Mouse (Mus musculus): ENCODE results near the gene Fmnl2.

The Fmnl2 gene

DNA sequence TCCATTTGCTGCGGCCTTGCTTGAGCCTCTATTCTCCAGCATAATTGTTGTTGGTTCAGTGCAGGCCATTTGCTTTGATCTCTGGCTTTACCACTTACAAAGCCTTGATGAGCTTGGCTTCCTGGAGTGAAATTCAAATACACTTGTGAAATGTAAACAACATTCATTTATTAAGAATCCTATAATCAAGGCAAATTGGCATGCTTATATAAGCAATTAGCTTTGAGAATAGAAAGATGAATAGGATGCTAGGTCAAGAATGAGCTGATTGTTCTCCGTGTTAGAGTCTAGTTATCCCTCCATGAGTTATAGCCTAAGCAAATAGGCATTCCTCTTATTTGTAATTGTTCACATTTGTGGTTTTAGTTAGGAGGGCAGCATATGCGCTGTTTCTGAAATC is 8.5 kb downstream of the Fmnl2 start:
- DNase-seq: peak; percentile 22

- DNase-seq: no peak
These were observed 10.1 kb downstream of the Fmnl2 start for GRCm38 (mm10) chr2:52867781-52868180.

GRCm38 (mm10) chr2:52868181-52868580 is 10.5 kb downstream of the Fmnl2 start:
- no peak for DNase-seq

DNA sequence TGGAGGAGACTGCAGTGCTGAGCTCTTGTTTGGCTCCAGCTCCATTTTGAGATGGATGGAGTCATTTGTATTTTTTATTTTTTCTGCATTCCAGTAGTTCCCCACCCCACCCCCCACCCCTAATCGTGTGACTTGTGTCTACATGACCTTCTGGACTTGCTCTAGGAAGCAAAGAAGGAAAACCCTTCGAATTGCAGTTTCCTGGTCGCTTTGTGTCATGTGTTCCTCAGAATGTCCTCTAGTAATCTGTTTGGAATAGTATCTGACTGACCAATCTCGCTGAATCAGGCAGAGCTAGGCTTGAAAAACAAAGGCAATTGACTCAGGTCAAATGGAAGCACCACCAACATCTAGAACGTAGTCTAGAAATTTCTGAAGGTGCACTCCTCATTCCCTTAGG is 15.0 kb downstream of the Fmnl2 start:
- DNase-seq: no peak

DNA sequence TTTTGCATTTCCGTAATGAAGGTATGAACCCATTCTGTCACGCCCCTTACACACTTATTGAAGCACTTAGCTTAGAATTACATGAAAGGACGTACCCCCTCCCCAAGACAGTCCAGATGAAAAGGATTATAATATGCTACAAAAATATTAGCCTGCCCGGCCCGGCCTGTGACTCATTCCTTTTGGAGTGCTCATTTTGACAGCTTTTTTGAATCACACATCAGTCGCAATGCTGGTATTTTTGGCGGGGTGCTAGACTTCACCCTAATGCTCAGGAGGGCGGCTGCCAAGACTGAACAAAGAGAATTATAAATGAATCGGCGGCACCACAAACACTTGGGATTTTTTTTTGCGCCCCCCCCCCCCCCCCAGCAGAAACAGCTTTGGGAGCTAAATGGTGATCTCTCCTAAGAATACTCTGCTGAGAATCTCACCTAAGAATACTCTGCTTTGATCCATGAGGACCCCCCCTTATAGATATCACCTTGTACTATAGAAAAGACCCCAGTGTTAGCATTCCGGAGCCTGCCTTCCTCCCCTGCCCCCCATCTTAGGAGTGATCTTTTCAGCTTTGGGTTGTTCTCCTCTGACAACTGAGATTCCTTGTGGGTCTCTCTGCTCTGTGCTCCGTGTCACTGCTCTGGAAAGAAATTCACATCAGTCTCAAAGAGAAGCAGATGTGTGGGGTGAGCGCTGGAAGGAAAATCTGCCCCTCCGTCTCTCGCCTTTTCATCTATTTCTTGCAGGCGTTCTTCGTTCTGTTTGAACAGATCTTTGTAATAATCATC is 15.8 kb downstream of the Fmnl2 start:
- DNase-seq: no peak

- no peak for DNase-seq
These were observed 17.1 kb downstream of the Fmnl2 start for GRCm38 (mm10) chr2:52874721-52875120.

GRCm38 (mm10) chr2:52875801-52876200 is 18.1 kb downstream of the Fmnl2 start:
- no peak for DNase-seq

- DNase-seq: no peak
These were observed 25.7 kb downstream of the Fmnl2 start for GRCm38 (mm10) chr2:52883401-52883800.

DNA sequence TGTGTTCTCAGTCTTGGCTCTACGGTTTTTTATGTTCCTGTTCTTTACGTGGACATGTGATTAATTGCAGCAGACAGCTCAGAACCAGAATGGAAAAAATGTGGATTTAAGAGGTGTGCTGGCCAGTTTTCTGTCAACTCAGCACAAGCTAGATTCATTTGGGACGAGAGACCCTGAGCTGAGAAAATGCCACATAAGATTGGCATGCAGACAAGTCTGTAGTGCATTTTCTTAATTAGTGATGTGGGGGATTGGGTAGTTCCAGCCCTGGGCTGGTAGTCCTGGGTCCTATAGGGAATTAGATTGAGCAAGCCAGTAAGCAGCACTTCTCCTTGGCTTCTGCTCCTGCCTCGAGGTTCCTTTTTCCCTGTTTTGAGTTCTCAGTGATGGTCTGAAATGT is 26.4 kb downstream of the Fmnl2 start:
- no peak for DNase-seq

GRCm38 (mm10) chr2:52885071-52885470 is 27.4 kb downstream of the Fmnl2 start:
- DNase-seq: no peak

DNA sequence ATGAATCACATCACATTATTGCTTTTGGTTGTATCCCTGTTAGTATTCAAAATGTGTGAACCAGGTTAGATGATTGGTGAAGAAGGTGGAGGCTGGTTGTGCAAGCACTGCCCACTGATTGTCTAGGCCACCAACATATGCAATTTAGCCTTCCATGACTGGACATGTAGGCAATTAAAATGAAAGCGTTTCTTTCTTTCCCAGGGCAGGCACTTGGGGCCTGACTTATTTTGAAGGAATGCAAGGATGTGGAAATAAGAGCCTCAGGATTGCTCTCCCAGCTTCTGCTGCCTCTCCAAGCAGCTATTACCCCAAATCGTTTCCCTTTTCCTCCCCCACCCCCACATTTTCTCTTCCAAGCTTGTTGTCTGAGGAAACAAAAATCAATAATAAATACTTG is 29.6 kb downstream of the Fmnl2 start:
- DNase-seq: peak; percentile 21

DNA sequence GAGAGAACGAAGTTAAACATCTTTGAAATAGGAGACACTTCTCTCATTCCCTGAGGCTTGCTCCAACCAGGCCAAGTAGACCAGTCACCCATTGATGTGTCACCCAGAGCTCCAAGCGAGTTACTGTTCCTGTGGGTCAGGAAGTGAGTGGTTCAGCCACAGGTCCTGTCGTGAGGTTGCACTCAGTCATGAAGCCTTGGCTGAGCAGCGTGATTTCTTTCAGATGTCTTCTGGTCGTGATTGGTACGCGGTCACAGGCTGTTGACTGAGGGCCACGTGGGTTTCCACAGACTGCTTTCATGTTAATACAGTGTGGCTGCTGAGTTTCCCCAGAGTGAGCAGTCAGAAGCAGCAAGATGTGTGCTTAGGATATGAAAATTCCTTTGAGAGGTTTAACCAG is 33.5 kb downstream of the Fmnl2 start:
- no peak for DNase-seq

GRCm38 (mm10) chr2:52891744-52892143 is 34.1 kb downstream of the Fmnl2 start:
- no peak for DNase-seq

DNA sequence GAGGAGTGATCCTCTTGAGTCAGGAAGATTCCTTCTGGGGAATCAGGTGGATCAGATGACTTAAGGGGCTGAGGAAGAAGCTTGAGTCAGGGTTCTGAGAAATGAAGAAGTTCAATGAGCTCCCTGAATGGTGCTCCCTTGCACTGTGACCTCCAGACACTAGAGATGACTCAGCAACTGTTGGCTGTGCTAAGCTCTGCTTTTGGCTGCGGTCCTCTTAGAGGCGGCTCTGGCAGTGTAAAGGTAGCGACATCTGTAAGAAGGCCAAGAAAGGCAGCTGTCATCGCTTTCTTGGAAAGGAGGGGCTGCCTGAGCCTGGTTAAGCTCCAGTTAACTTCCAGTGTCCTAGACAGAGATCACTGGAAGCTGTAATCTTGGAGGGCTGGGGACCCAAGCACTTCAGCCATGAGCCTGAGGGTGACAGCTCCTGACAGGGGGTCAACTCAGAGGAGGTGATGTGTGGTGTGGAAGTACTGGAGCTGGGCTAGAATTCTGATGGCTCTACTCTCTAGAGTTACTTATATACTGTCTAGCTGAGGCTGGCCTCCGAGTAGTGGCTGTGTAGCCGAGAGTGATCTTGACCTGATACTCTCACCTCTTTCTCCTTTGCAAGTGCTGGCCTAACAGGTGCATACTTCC is 37.4 kb downstream of the Fmnl2 start:
- DNase-seq: peak; percentile 23

DNA sequence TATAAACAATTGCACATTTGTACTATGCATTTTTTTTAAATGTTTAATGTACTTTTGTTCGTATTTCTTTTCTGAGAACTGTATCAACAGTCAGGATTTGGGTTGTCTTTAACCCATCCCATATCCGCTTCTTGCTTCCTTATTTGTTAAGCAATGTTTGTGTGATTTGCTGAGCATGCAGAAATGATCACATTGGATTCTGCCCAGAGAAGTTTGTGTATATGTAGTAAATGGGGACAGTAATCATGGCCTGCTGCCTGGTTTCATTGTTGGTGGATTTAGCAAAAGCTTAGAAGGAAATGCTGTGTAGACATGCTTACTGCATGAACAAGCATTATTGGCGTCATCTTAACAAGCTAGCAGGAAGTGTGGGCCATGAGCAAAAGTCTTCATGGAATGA is 39.3 kb downstream of the Fmnl2 start:
- DNase-seq: no peak

DNA sequence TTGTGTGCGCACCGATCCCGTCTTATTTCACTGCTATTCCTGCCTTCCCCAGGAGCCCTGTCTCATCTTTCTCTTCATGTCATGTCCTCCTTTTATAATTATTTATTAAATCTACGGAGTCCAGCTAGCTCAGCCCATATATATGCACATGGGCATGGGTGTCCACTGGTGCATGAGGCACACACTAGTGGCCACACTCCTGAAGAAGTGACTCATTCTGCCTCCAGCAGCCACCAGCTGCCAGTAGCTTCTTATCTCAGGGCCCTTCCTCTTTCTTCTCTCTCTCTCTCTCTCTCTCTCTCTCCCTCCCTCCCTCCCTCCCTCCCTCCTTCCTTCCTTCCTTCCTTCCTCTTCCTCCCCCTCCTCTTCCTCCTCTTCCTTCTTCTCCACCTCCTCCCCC is 43.1 kb downstream of the Fmnl2 start:
- DNase-seq: no peak

DNA sequence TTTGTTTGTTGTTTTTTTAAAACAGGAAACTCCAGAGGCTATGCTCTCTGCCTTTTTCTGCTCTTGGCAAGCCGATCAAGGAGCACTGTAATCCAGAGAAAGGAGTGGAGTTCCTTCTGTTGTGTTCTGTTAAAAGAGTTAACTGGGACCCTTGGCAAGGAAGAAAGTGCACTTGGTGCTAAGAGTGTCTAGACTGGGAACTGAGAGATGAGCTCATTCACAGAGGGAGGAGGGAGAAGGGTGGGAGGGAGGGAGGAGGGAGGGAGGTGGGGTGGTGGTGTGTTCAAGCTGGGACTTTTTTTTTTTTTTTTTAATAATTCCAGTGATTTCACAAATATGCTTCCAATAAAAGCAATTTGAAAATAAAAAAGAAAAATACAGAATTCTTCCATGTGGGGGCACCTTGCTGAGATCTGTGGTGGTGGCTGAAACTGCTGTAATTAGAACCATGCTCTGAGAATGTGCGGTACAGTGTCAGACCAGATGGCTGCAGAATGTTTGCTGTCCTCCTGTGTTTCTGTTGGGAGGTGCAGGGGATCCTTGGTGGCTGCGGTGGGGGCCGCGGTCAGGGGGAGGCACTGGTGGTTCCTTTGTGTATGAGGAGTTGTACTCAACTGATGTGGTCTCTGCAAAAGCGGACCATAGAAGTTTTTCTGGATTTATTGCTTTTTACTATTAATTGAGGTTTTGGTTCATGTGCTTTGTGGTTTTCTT is 43.8 kb downstream of the Fmnl2 start:
- no peak for DNase-seq

DNA sequence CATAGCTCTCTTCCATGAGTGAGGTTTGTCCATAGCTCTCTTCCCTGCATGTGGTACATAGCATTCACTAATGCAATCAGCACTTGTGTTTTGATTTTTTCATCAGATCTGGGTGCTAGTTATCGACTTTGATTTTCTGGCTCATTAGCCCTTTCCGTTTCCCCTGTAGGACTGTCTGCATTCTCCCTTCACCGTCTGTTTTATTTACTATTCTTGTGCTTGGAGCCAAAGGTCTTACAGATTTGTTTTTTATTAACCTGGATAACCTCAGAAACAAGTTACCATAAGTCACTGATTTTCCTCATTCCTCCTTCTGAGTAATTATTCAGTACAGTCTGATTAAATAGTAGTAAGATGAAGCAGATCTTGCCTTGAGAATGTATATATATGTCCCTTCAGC is 44.8 kb downstream of the Fmnl2 start:
- no peak for DNase-seq

DNA sequence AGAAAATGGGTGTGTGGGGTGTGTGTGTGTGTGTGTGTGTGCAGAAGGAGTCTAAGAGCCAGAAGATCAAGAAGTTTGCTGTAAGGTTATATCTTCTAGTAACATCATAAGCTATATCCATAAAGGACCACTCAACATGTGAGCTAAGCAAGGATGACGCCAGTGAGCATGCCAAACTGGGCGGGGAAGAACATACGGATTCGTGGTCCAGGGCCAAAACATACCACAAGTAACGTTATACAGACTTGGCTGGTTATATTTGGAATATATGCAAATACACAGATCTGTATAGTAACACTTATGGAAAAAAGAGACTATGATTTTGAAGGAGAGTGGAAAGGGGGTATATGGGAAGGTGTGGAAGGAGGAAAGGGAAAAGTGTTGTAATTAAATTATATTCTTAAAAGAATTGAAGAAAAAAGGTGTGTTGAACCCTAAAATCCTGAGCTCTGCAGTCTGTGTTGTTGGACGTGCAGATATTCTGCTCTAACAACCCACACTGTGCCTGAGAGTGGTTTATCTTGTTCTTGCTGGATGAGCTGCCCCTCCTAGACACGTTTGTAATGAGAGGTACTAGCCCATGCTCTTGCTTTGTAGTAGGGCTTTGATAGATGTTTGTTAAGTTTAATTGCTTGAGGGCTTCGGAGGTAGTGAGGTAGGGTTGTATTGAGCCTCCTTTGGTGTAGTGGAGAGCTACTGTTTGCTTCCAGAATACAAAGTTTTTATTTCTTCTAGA is 45.7 kb downstream of the Fmnl2 start:
- no peak for DNase-seq

- no peak for DNase-seq
These were observed 46.9 kb downstream of the Fmnl2 start for GRCm38 (mm10) chr2:52904526-52904925.

GRCm38 (mm10) chr2:52913311-52913710 is 55.7 kb downstream of the Fmnl2 start:
- no peak for DNase-seq

DNA sequence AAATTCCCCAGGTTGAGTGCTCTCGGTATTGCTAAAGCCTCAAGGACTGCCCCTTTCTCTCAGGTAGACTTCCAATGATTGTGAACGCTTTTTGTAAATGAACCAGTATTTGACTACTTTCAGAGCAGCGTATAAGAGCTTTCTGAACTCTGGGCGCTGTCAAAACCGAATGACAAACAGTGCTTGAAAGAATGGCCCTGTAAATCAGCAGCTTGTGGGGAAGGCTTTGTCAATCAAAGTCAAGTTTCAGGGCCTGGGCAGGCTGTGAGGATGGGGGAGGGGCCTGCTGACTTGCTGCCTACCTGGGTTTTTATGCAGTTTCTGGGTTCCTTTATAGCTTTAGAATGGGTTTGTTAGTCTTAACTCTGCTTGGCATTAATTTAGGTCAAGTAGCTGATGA is 56.1 kb downstream of the Fmnl2 start:
- DNase-seq: no peak

- DNase-seq: no peak
These were observed 57.9 kb downstream of the Fmnl2 start for GRCm38 (mm10) chr2:52915536-52915935.

All from retina, postnatal 1 day (tissue).